Mouse (Mus musculus) kidney, embryonic 16.5 days (tissue): ENCODE data around the gene Arhgef26. TPM values are rescaled to one million over a fixed set of nuclear protein-coding genes. Genes with fewer than 3 reads are reported as not detected.
A peak's percentile ranks its signal among the peaks of the same experiment; 100 is the strongest.

Experiments used
- ATAC-seq: fragments of 200-750 bp; cut with Nextera tagmentation; 2 replicates; pipeline ENCODE4 v1.8.0; 2017; ENCODE audit warnings: moderate TSS enrichment; ENCODE audit not compliant: low FRiP score, low TSS enrichment
- H3K27ac ChIP-seq: fragments of 300-500 bp; sonication (generic); 2 replicates; pipeline ENCODE4 v1.5.1; 2014; ENCODE audit warnings: low read length
- H3K27me3 ChIP-seq: fragments of 300-500 bp; sonication (generic); 2 replicates; pipeline ENCODE4 v1.6.1; 2014; ENCODE audit warnings: low read length, control low read depth, mixed read lengths; ENCODE audit not compliant: insufficient read depth
- H3K36me3 ChIP-seq: fragments of 300-500 bp; sonication (generic); 2 replicates; pipeline ENCODE4 v1.6.1; 2014; ENCODE audit warnings: low read length, control low read depth, mixed read lengths; ENCODE audit not compliant: insufficient read depth
- H3K4me1 ChIP-seq: fragments of 300-500 bp; sonication (generic); 2 replicates; pipeline ENCODE4 v1.6.1; 2014; ENCODE audit warnings: low read length, control low read depth, mixed read lengths; ENCODE audit not compliant: insufficient read depth
- H3K4me2 ChIP-seq: fragments of 300-500 bp; sonication (generic); replicated peaks from 2 replicates; pipeline ENCODE4 v1.6.1; 2014; ENCODE audit warnings: low read depth, low read length
- H3K4me3 ChIP-seq: fragments of 300-500 bp; sonication (generic); 2 replicates; pipeline ENCODE4 v1.5.1; 2014; ENCODE audit warnings: mild to moderate bottlenecking, low read length
- H3K9ac ChIP-seq: fragments of 300-500 bp; sonication (generic); replicated peaks from 2 replicates; pipeline ENCODE4 v1.6.1; 2014; ENCODE audit warnings: low read length
- H3K9me3 ChIP-seq: fragments of 300-500 bp; sonication (generic); 2 replicates; pipeline ENCODE4 v1.6.1; 2016; ENCODE audit warnings: low read length, control low read depth
- WGBS: fragments of 180-500 bp; shearing (Covaris S2); extraction: QIAGEN DNeasy Blood & Tissue Kit; methylation state at CpG from one replicate; pipeline ENCODE4 v1.1.7; 2014; 5-methylcytosine and 5-hydroxymethylcytosine counted together
- polyA plus RNA-seq: library from polyadenylated mRNA; unstranded; fragments of >200 nt; fragmentation: Nextera tagmentation; extraction: Ambion mirVana; gene quantifications from 2 replicates; pipeline ENCODE4 v1.2.1, GENCODE M21; 2015

Arhgef26 gene
- polyA plus RNA-seq, 1 experiment from 2014 or later: 10.8 TPM

DNA sequence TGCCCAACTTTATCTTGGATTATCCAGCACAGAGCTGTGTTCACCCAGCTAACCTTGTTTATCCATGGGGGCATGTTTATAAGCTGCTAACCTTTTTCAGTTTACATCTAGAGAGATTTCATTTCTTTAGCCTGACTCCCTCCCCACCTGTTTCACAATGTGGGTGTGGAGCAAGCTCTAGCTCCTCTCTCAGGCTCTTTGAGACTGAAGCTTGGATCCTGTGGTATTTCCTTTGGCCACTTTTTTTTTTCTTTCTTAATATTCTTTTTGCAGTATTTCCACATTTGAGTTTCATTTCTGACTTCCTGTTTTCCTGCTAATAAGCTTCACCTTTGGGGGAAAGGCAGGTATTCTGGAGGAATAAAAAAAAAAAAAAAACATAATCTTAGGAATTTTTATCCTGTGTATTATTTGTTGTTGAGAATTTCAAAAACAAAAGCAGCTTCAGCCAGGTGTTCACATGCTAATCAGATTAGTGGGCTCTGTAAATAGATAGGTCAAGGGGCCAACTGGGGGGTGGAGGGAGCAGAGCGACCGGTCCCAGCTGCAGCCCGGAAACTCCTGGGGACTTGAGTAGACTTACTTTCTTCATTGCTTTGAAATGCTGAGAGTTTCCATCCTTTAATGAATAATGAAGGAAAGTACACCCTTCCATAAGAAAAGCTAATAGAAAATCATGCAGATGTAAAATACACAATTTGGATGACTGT lies 3.5 kb downstream of the Arhgef26 start:
- Histone ChIP-seq H3K4me3 (peak overlapping the region; percentile 23), H3K4me2 (peak overlapping the region; percentile 64), H3K9ac (no peak overlapping the region), H3K27me3 (no peaks in the 10 kb centered on the region; the same call in 1 of the 2 replicates), H3K36me3 (no peaks in the 10 kb centered on the region), H3K27ac (no peak overlapping the region), H3K4me1 (peaks cover 29% of the 10 kb centered on the region), H3K9me3 (no peaks in the 10 kb centered on the region)
- WGBS: 37% methylated on average over 3 of the region's 3 CpGs
- ATAC-seq: no peak

DNA sequence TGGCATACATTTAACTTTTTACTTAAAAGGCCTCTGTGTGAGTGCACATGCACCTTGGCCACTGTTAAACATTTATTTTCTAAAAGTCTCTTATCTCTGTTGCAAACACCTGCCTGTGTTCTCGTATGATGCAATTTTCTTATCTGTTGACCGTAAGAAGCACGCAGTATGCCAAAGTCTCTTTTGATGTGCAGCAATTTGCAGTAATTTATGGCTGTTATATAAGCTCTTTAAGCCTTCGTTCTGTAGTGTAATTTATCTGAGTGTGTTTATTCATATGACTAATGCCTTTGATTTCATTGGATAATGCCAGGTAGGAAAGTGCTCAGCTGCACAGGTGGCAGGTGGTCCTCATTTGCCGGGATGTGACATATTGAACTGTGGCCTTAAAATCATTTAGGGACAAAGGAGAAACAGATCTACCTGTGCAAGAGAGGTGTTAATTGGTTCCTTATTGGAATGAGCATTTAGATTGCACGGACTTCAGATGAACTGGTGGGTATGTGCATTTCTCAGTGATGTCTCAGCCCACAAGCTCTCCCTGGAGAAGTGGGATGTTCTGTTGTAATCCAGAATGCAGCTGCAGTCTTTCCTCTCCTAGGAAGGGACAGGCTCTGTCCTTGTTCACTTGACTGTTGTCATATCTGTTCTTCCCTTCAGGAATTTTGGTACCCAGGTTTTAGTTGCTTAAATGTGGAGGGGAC lies 10.5 kb downstream of the Arhgef26 start:
- H3K27ac ChIP-seq: no peak overlapping the region

GRCm38 (mm10) chr3:62349218-62349897 lies 11.2 kb downstream of the Arhgef26 start:
- H3K27me3 ChIP-seq: no peaks in the 10 kb centered on the region
- no peaks in the 10 kb centered on the region for H3K9me3 ChIP-seq
- H3K27ac ChIP-seq: no peak overlapping the region
- no peak for ATAC-seq
- 79% methylated on average over 11 of the region's 11 CpGs for WGBS
- H3K4me3 ChIP-seq: no peak overlapping the region
- 0 out of 2 replicates have a peak, but pooled peaks cover 4% of the 10 kb centered on the region for H3K36me3 ChIP-seq
- no peak overlapping the region for H3K9ac ChIP-seq
- no peak overlapping the region for H3K4me2 ChIP-seq
- H3K4me1 ChIP-seq: no peaks in the 10 kb centered on the region

More for the DNA sequence above, 10.5 kb downstream of the Arhgef26 start:
- H3K9me3 ChIP-seq: no peaks in the 10 kb centered on the region
- no peaks in the 10 kb centered on the region for H3K27me3 ChIP-seq
- 0 out of 2 replicates have a peak, but pooled peaks cover 4% of the 10 kb centered on the region for H3K36me3 ChIP-seq
- ATAC-seq: no peak
- WGBS: 65% methylated on average over 6 of the region's 6 CpGs
- no peak overlapping the region for H3K4me2 ChIP-seq
- H3K4me1 ChIP-seq: no peaks in the 10 kb centered on the region
- H3K9ac ChIP-seq: no peak overlapping the region
- no peak overlapping the region for H3K4me3 ChIP-seq

DNA sequence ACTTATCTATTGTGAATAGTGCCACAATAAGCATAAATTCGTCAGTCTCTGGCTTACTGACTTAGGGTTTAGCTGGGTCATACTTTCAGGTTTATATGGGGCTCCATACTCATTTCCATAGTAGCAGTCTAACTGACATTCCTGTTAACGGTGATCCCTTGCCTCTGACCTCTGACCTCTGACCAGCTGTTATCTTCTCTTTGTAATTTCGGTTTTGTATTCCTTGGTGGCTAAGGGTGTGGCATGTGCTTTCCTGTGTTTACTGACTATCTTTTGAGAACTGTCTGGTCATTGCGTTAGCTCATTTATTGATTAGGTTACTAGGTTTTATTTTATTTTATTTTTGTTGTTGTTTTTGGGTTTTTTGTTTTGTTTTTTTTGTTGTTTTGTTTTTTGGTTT lies 13.9 kb downstream of the Arhgef26 start:
- 79% methylated on average over 4 of the region's 4 CpGs for WGBS
- ATAC-seq: no peak
- Histone ChIP-seq H3K4me3 (no peak overlapping the region), H3K36me3 (0 out of 2 replicates have a peak, but pooled peaks cover 9% of the 10 kb centered on the region), H3K4me2 (no peak overlapping the region), H3K4me1 (no peaks in the 10 kb centered on the region), H3K27ac (no peak overlapping the region), H3K9me3 (no peaks in the 10 kb centered on the region), H3K27me3 (no peaks in the 10 kb centered on the region), H3K9ac (no peak overlapping the region)

DNA sequence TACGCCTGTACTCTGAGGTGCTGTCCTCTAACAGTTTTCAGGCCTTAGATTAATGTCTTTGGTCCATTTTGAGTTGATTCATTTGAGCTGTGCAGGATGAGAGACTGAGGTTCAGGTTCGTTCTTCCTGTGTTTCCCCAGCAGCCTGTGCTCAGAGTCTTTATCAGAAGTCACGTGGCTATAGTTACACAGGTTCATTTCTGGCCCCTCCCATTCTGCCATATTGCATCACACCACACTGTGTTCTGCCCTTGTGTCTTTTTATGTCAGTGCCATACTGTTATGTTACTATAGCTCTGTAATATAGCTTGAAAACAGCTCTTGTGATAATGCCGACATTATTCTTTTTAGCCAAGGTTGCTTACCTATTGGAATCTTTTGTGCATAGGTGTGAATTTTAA lies 14.7 kb downstream of the Arhgef26 start:
- Histone ChIP-seq H3K27ac (no peak overlapping the region), H3K36me3 (0 out of 2 replicates have a peak, but pooled peaks cover 6% of the 10 kb centered on the region), H3K4me2 (no peak overlapping the region), H3K27me3 (no peaks in the 10 kb centered on the region), H3K9ac (no peak overlapping the region), H3K9me3 (no peaks in the 10 kb centered on the region), H3K4me1 (no peaks in the 10 kb centered on the region), H3K4me3 (no peak overlapping the region)
- WGBS: 90% methylated on average over 4 of the region's 4 CpGs
- ATAC-seq: no peak

- Histone ChIP-seq H3K9me3 (no peaks in the 10 kb centered on the region), H3K4me2 (no peak overlapping the region), H3K4me1 (no peaks in the 10 kb centered on the region), H3K9ac (no peak overlapping the region), H3K36me3 (no peaks in the 10 kb centered on the region), H3K4me3 (no peak overlapping the region), H3K27ac (no peak overlapping the region), H3K27me3 (no peaks in the 10 kb centered on the region)
- 81% methylated on average over 5 of the region's 5 CpGs for WGBS
- no peak for ATAC-seq
Observed at GRCm38 (mm10) chr3:62367882-62368281, 29.7 kb downstream of the Arhgef26 start.

DNA sequence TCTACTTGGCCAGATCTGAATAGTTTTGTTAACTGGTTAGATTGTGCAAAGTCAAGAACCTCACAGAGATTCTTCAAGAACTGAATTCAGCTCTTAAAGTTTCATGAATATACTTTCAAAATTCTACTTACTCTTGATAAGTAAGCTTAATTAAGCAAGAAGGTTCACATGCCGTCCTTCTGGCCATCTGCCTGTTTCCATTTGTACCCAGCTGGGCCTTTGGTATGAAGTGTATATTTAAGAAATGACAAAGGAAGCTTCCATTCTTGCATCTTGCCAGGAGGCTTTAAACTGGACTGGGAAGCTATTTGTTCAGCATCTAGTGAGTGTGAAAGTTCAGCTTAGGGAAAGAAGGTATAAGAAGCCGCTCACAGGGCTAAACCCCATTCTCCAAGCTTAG lies 34.7 kb downstream of the Arhgef26 start:
- no peak overlapping the region for H3K4me3 ChIP-seq
- no peaks in the 10 kb centered on the region for H3K27me3 ChIP-seq
- no peaks in the 10 kb centered on the region for H3K9me3 ChIP-seq
- no peak for ATAC-seq
- H3K36me3 ChIP-seq: no peaks in the 10 kb centered on the region
- H3K4me1 ChIP-seq: peaks cover 7% of the 10 kb centered on the region; the same call in 1 of the 2 replicates
- 87% methylated on average over 2 of the region's 2 CpGs for WGBS
- no peak overlapping the region for H3K9ac ChIP-seq
- no peak overlapping the region for H3K4me2 ChIP-seq
- no peak overlapping the region for H3K27ac ChIP-seq

GRCm38 (mm10) chr3:62374346-62374745 lies 36.2 kb downstream of the Arhgef26 start:
- no peaks in the 10 kb centered on the region for H3K9me3 ChIP-seq
- no peak overlapping the region for H3K9ac ChIP-seq
- H3K4me2 ChIP-seq: no peak overlapping the region
- peak; percentile 46; the same call in 1 of the 2 replicates for ATAC-seq
- no peaks in the 10 kb centered on the region for H3K36me3 ChIP-seq
- H3K4me1 ChIP-seq: peaks cover 7% of the 10 kb centered on the region; the same call in 1 of the 2 replicates
- no peak overlapping the region for H3K4me3 ChIP-seq
- H3K27me3 ChIP-seq: no peaks in the 10 kb centered on the region
- 39% methylated on average over 4 of the region's 4 CpGs for WGBS
- peak overlapping the region; percentile 79 for H3K27ac ChIP-seq

DNA sequence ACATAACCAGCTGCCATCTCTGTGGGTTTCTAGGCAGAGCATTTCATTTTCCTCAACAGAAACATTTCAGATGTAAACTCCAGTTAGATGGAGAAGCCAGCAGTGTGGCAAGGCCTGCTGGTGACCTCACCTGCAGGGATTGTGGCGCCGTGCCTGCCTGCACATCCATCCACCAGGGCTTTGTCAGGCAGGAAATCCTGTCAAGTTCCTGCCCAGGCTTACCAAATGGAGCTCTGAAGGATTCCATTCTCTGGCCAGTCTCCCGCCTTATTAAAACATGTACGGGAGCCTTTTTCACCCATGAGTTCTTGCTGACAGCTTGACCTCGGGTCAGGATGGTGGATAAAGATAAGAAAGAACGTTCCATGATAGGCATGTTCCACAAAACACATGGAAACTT lies 36.7 kb downstream of the Arhgef26 start:
- Histone ChIP-seq H3K27ac (peak overlapping the region; percentile 79), H3K9me3 (no peaks in the 10 kb centered on the region), H3K27me3 (no peaks in the 10 kb centered on the region), H3K4me2 (no peak overlapping the region), H3K4me3 (no peak overlapping the region), H3K4me1 (peaks cover 7% of the 10 kb centered on the region; the same call in 1 of the 2 replicates), H3K9ac (no peak overlapping the region), H3K36me3 (no peaks in the 10 kb centered on the region)
- ATAC-seq: peak; percentile 69; the same call in 1 of the 2 replicates
- 54% methylated on average over 6 of the region's 6 CpGs for WGBS
